Mouse (Mus musculus): Measurements from ENCODE around the gene Zfp831.

Zfp831 gene

GRCm38 (mm10) chr2:174643448-174644144, at the start of gene Zfp831:
Zfp831 (plus strand) TSS chr2:174643534.
- DNase-seq (ENCODE audit: low read depth, low spot score), result no peak

- peak; percentile 45 for DNase-seq (ENCODE audit: low read depth, low spot score)
These were observed 48.4 kb upstream of the Zfp831 start for GRCm38 (mm10) chr2:174594965-174595364.

- no peak for DNase-seq (ENCODE audit: low read depth, low spot score)
These were observed 47.7 kb upstream of the Zfp831 start for GRCm38 (mm10) chr2:174595611-174596010.

- no peak for DNase-seq (ENCODE audit: low read depth, low spot score)
These were observed 46.9 kb upstream of the Zfp831 start for GRCm38 (mm10) chr2:174596457-174596856.

- no peak for DNase-seq (ENCODE audit: low read depth, low spot score)
These were observed 44.9 kb upstream of the Zfp831 start for GRCm38 (mm10) chr2:174598451-174598850.

- DNase-seq (ENCODE audit: low read depth, low spot score), result no peak
These were observed 44.2 kb upstream of the Zfp831 start for GRCm38 (mm10) chr2:174599071-174599635.

GRCm38 (mm10) chr2:174599853-174600271, 43.5 kb upstream of the Zfp831 start:
- DNase-seq (ENCODE audit: low read depth, low spot score), result no peak

GRCm38 (mm10) chr2:174601938-174602685, 41.2 kb upstream of the Zfp831 start:
- DNase-seq (ENCODE audit: low read depth, low spot score), result no peak

GRCm38 (mm10) chr2:174603321-174603720, 40.0 kb upstream of the Zfp831 start:
- no peak for DNase-seq (ENCODE audit: low read depth, low spot score)

- DNase-seq (ENCODE audit: low read depth, low spot score), result no peak
These were observed 38.3 kb upstream of the Zfp831 start for GRCm38 (mm10) chr2:174605020-174605419.

- DNase-seq (ENCODE audit: low read depth, low spot score), result no peak
These were observed 37.8 kb upstream of the Zfp831 start for GRCm38 (mm10) chr2:174605442-174606087.

GRCm38 (mm10) chr2:174606376-174606775, 37.0 kb upstream of the Zfp831 start:
- no peak for DNase-seq (ENCODE audit: low read depth, low spot score)

- no peak for DNase-seq (ENCODE audit: low read depth, low spot score)
These were observed 33.4 kb upstream of the Zfp831 start for GRCm38 (mm10) chr2:174609892-174610291.

GRCm38 (mm10) chr2:174612386-174613063, 30.8 kb upstream of the Zfp831 start:
- DNase-seq (ENCODE audit: low read depth, low spot score), result no peak

GRCm38 (mm10) chr2:174613221-174613620, 30.1 kb upstream of the Zfp831 start:
- DNase-seq (ENCODE audit: low read depth, low spot score), result no peak

GRCm38 (mm10) chr2:174613921-174614441, 29.4 kb upstream of the Zfp831 start:
- DNase-seq (ENCODE audit: low read depth, low spot score), result no peak

- no peak for DNase-seq (ENCODE audit: low read depth, low spot score)
These were observed 21.5 kb upstream of the Zfp831 start for GRCm38 (mm10) chr2:174621881-174622280.

GRCm38 (mm10) chr2:174624430-174624829, 18.9 kb upstream of the Zfp831 start:
- DNase-seq (ENCODE audit: low read depth, low spot score), result no peak

GRCm38 (mm10) chr2:174627021-174627420, 16.3 kb upstream of the Zfp831 start:
- no peak for DNase-seq (ENCODE audit: low read depth, low spot score)

GRCm38 (mm10) chr2:174629299-174629850, 14.0 kb upstream of the Zfp831 start:
- DNase-seq (ENCODE audit: low read depth, low spot score), result no peak

- no peak for DNase-seq (ENCODE audit: low read depth, low spot score)
These were observed 6.6 kb upstream of the Zfp831 start for GRCm38 (mm10) chr2:174636750-174637149.

All from R1 (cell line).